Mouse (Mus musculus) heart, embryonic 11.5 days (tissue): ENCODE measurements around the gene Slc3a1. TPM values are rescaled to one million over a fixed set of nuclear protein-coding genes. Genes with fewer than 3 reads are reported as not detected.

Experiments used
- ATAC-seq: fragments of 200-750 bp; cut with Nextera tagmentation; replicated peaks from 2 replicates; pipeline ENCODE4 v1.8.0; 2017; ENCODE audit warnings: moderate library complexity; ENCODE audit not compliant: insufficient number of reproducible peaks, low FRiP score, low TSS enrichment
- H3K27ac ChIP-seq: fragments of 300-500 bp; sonication (generic); 2 replicates; pipeline ENCODE4 v1.5.1; 2014; ENCODE audit warnings: mild to moderate bottlenecking, low read depth, low read length
- H3K27me3 ChIP-seq: fragments of 300-500 bp; sonication (generic); 2 replicates; pipeline ENCODE4 v1.6.1; 2014; ENCODE audit warnings: mild to moderate bottlenecking, low read length, mixed read lengths; ENCODE audit not compliant: control insufficient read depth, insufficient read depth
- H3K36me3 ChIP-seq: fragments of 300-500 bp; sonication (generic); 2 replicates; pipeline ENCODE4 v1.6.1; 2014; ENCODE audit warnings: mild to moderate bottlenecking, low read length, moderate library complexity, mixed read lengths; ENCODE audit not compliant: control insufficient read depth, insufficient read depth
- H3K4me1 ChIP-seq: fragments of 300-500 bp; sonication (generic); 2 replicates; pipeline ENCODE4 v1.6.1; 2014; ENCODE audit warnings: low read length; ENCODE audit not compliant: control insufficient read depth, insufficient read depth
- H3K4me2 ChIP-seq: fragments of 300-500 bp; sonication (generic); 2 replicates; pipeline ENCODE4 v1.6.1; 2014; ENCODE audit warnings: mild to moderate bottlenecking, moderate library complexity
- H3K4me3 ChIP-seq: fragments of 300-500 bp; sonication (generic); 2 replicates; pipeline ENCODE4 v1.5.1; 2014; ENCODE audit warnings: low read depth, low read length
- H3K9ac ChIP-seq: fragments of 300-500 bp; sonication (generic); 2 replicates; pipeline ENCODE4 v1.6.1; 2014; ENCODE audit warnings: mild to moderate bottlenecking, low read depth, low read length, moderate library complexity
- H3K9me3 ChIP-seq: fragments of 300-500 bp; sonication (generic); replicated peaks from 2 replicates; pipeline ENCODE4 v1.6.1; 2016; ENCODE audit warnings: low read length; ENCODE audit not compliant: control insufficient read depth
- WGBS: fragments of 180-500 bp; shearing (Covaris S2); extraction: QIAGEN DNeasy Blood & Tissue Kit; methylation state at CpG from one replicate; pipeline ENCODE4 v1.1.7; 2014; ENCODE audit not compliant: insufficient replicate concordance; 5-methylcytosine and 5-hydroxymethylcytosine counted together
- polyA plus RNA-seq: library from polyadenylated mRNA; unstranded; fragments of >200 nt; fragmentation: Nextera tagmentation; extraction: Ambion mirVana; gene quantifications from 2 replicates; pipeline ENCODE4 v1.2.1, GENCODE M21; 2014

Gene Slc3a1
- polyA plus RNA-seq, 1 experiment from 2014 or later, result 0.17 TPM

GRCm38 (mm10) chr17:85026436-85026835 lies 1.7 kb upstream of the Slc3a1 start:
- H3K4me2 ChIP-seq, result no peak overlapping the region
- no peaks in the 10 kb centered on the region for H3K27me3 ChIP-seq
- H3K9ac ChIP-seq, result no peak overlapping the region
- H3K36me3 ChIP-seq, result no peaks in the 10 kb centered on the region
- H3K4me1 ChIP-seq, result no peaks in the 10 kb centered on the region
- no peak overlapping the region for H3K4me3 ChIP-seq
- no peaks in the 10 kb centered on the region for H3K9me3 ChIP-seq
- 90% methylated on average over 6 of the region's 6 CpGs for WGBS
- no peak overlapping the region for H3K27ac ChIP-seq
- ATAC-seq, result no peak

- Histone ChIP-seq H3K9me3 (no peaks in the 10 kb centered on the region), H3K9ac (no peak overlapping the region), H3K4me2 (no peak overlapping the region), H3K4me3 (no peak overlapping the region), H3K4me1 (no peaks in the 10 kb centered on the region), H3K27me3 (no peaks in the 10 kb centered on the region), H3K36me3 (no peaks in the 10 kb centered on the region), H3K27ac (no peak overlapping the region)
- 78% methylated on average over 3 of the region's 3 CpGs for WGBS
- ATAC-seq, result no peak
Observed at GRCm38 (mm10) chr17:85027247-85027646, 929 bp upstream of the Slc3a1 start.

GRCm38 (mm10) chr17:85028797-85029196 lies 621 bp downstream of the Slc3a1 start:
- Histone ChIP-seq H3K36me3 (no peaks in the 10 kb centered on the region), H3K27me3 (no peaks in the 10 kb centered on the region), H3K9ac (no peak overlapping the region), H3K27ac (no peak overlapping the region), H3K9me3 (no peaks in the 10 kb centered on the region), H3K4me2 (no peak overlapping the region), H3K4me3 (no peak overlapping the region), H3K4me1 (no peaks in the 10 kb centered on the region)
- ATAC-seq, result no peak
- 93% methylated on average over 10 of the region's 10 CpGs for WGBS

- H3K4me1 ChIP-seq, result no peaks in the 10 kb centered on the region
- no peaks in the 10 kb centered on the region for H3K9me3 ChIP-seq
- no peaks in the 10 kb centered on the region for H3K27me3 ChIP-seq
- H3K9ac ChIP-seq, result no peak overlapping the region
- no peak for ATAC-seq
- 68% methylated on average over 5 of the region's 5 CpGs for WGBS
- H3K36me3 ChIP-seq, result no peaks in the 10 kb centered on the region
- H3K27ac ChIP-seq, result no peak overlapping the region
- H3K4me3 ChIP-seq, result no peak overlapping the region
- H3K4me2 ChIP-seq, result no peak overlapping the region
Observed at GRCm38 (mm10) chr17:85030651-85031050, 2.5 kb downstream of the Slc3a1 start.

- Histone ChIP-seq H3K4me2 (no peak overlapping the region), H3K27ac (no peak overlapping the region), H3K9me3 (no peaks in the 10 kb centered on the region), H3K27me3 (no peaks in the 10 kb centered on the region), H3K36me3 (no peaks in the 10 kb centered on the region), H3K9ac (no peak overlapping the region), H3K4me1 (no peaks in the 10 kb centered on the region), H3K4me3 (no peak overlapping the region)
- no peak for ATAC-seq
- 79% methylated on average over 3 of the region's 3 CpGs for WGBS
Observed at GRCm38 (mm10) chr17:85033087-85033486, 4.9 kb downstream of the Slc3a1 start.

- 54% methylated on average over 11 of the region's 11 CpGs for WGBS
- H3K27ac ChIP-seq, result no peak overlapping the region
- no peaks in the 10 kb centered on the region for H3K4me1 ChIP-seq
- ATAC-seq, result no peak
- no peaks in the 10 kb centered on the region for H3K27me3 ChIP-seq
- no peak overlapping the region for H3K4me2 ChIP-seq
- no peaks in the 10 kb centered on the region for H3K9me3 ChIP-seq
- no peaks in the 10 kb centered on the region for H3K36me3 ChIP-seq
- no peak overlapping the region for H3K9ac ChIP-seq
- no peak overlapping the region for H3K4me3 ChIP-seq
Observed at GRCm38 (mm10) chr17:85034068-85034467, 5.9 kb downstream of the Slc3a1 start.

GRCm38 (mm10) chr17:85037855-85038254 lies 9.7 kb downstream of the Slc3a1 start:
- Histone ChIP-seq H3K4me2 (no peak overlapping the region), H3K4me3 (no peak overlapping the region), H3K9me3 (no peaks in the 10 kb centered on the region), H3K4me1 (no peaks in the 10 kb centered on the region), H3K27ac (no peak overlapping the region), H3K27me3 (no peaks in the 10 kb centered on the region), H3K36me3 (no peaks in the 10 kb centered on the region), H3K9ac (no peak overlapping the region)
- 74% methylated on average over 5 of the region's 5 CpGs for WGBS
- no peak for ATAC-seq

GRCm38 (mm10) chr17:85038311-85038710 lies 10.1 kb downstream of the Slc3a1 start:
- WGBS, result 68% methylated on average over 4 of the region's 4 CpGs

GRCm38 (mm10) chr17:85038761-85039160 lies 10.6 kb downstream of the Slc3a1 start:
- Histone ChIP-seq H3K9ac (no peak overlapping the region), H3K36me3 (no peaks in the 10 kb centered on the region), H3K4me2 (no peak overlapping the region), H3K9me3 (no peaks in the 10 kb centered on the region), H3K27ac (no peak overlapping the region), H3K4me3 (no peak overlapping the region), H3K27me3 (no peaks in the 10 kb centered on the region), H3K4me1 (no peaks in the 10 kb centered on the region)
- WGBS, result 82% methylated on average over 5 of the region's 5 CpGs
- ATAC-seq, result no peak

More at GRCm38 (mm10) chr17:85038311-85038710, 10.1 kb downstream of the Slc3a1 start:
- H3K36me3 ChIP-seq, result no peaks in the 10 kb centered on the region
- no peak overlapping the region for H3K4me2 ChIP-seq
- H3K27me3 ChIP-seq, result no peaks in the 10 kb centered on the region
- H3K27ac ChIP-seq, result no peak overlapping the region
- H3K4me1 ChIP-seq, result no peaks in the 10 kb centered on the region
- H3K9me3 ChIP-seq, result no peaks in the 10 kb centered on the region
- no peak overlapping the region for H3K4me3 ChIP-seq
- H3K9ac ChIP-seq, result no peak overlapping the region
- ATAC-seq, result no peak
